Mouse (Mus musculus): ENCODE results near the gene Olfr965. TPM values are rescaled to one million over a fixed set of nuclear protein-coding genes. Genes with fewer than 3 reads are reported as not detected.

Olfr965 gene
- polyA plus RNA-seq, 1 experiment from 2014 or later, result not detected

DNA sequence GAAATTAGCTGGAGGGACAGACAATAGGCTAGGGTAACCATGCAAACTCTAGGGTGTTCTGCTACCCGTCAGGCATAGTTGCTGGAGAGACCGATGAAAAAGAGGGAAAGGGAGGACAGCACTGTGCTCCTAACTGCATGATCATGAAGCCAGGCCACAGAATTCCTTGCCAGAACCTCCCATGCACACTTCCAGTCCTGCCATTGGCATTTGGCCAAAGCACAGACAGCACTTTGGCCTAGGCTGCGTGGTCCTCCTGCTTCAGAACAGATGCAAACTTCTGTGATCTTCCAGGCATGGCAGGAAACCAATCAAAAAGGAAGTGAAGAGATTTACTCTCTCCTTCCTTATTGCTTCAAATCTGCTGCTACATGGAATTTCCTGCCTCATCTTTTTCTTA, 2.2 kb upstream of the Olfr965 start:
- no peaks in the 10 kb centered on the region for H3K9me3 ChIP-seq (ENCODE audit: control insufficient read depth, low read length)
- 35% methylated on average over 3 of the region's 3 CpGs for WGBS
- no peak overlapping the region for H3K27ac ChIP-seq (replicated peaks in 1 of 2; ENCODE audit: control insufficient read depth in 1 of 2, insufficient read depth in 1 of 2, low read depth in 2 of 2, low read length in 2 of 2)
- no peaks in the 10 kb centered on the region for H3K27me3 ChIP-seq (ENCODE audit: control insufficient read depth, insufficient read depth, low read length)
- H3K4me1 ChIP-seq (ENCODE audit: control insufficient read depth in 2 of 2, insufficient read depth in 2 of 2, low read length in 2 of 2), result peaks cover 0 to 3% of the 10 kb centered on the region in 2 experiments; a peak in 1 of 4 replicates
- no peak overlapping the region for H3K4me2 ChIP-seq (ENCODE audit: low read length)
- no peak overlapping the region for H3K4me3 ChIP-seq (ENCODE audit: control insufficient read depth in 1 of 2, insufficient read depth in 1 of 2, low read depth in 1 of 2, low read length in 2 of 2)
- no peak overlapping the region for H3K9ac ChIP-seq (ENCODE audit: low read length)
- ATAC-seq (ENCODE audit: insufficient number of reproducible peaks, insufficient read depth, low FRiP score, low read depth), result peak; percentile 31; the same call in 1 of the 2 replicates
- no peaks in the 10 kb centered on the region for H3K36me3 ChIP-seq (ENCODE audit: control insufficient read depth, insufficient read depth, low read length)

DNA sequence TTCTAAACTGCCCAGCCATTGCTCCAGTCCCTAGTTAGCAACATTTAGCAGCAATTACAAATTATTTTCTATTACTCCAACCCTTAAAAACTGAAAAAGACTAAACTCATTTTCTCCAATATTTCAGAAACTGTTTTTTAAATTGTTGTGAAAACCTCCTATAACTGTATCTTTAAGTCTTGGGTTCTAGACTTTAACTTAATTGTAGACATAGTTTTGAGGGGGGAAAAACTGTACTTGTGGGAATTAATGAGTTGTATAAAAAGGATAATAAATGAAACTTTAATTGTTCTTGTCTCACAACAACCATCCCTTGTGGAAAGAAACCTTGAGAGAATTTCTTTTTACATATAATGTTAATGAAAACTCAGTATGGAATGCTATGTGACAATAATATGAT, 19.5 kb downstream of the Olfr965 start, which contains the start of gene Olfr150:
Gene Olfr150 (plus strand): TSS at position 301 of the 400 bp plus-strand sequence.
- Histone ChIP-seq H3K4me3 (ENCODE audit: control insufficient read depth in 1 of 2, insufficient read depth in 1 of 2, low read depth in 1 of 2, low read length in 2 of 2) (no peak within 1 kb of the TSS), H3K36me3 (ENCODE audit: control insufficient read depth, insufficient read depth, low read length) (no peaks in the 10 kb centered on the region), H3K27ac (replicated peaks in 1 of 2; ENCODE audit: control insufficient read depth in 1 of 2, insufficient read depth in 1 of 2, low read depth in 2 of 2, low read length in 2 of 2) (no peak within 1 kb of the TSS), H3K9ac (ENCODE audit: low read length) (no peak within 1 kb of the TSS), H3K4me2 (ENCODE audit: low read length) (no peak within 1 kb of the TSS), H3K27me3 (ENCODE audit: control insufficient read depth, insufficient read depth, low read length) (no peaks in the 10 kb centered on the region), H3K4me1 (ENCODE audit: control insufficient read depth in 2 of 2, insufficient read depth in 2 of 2, low read length in 2 of 2) (no peaks in the 10 kb centered on the region), H3K9me3 (ENCODE audit: control insufficient read depth, low read length) (no peaks in the 10 kb centered on the region)
- ATAC-seq (ENCODE audit: insufficient number of reproducible peaks, insufficient read depth, low FRiP score, low read depth), result no peak

DNA sequence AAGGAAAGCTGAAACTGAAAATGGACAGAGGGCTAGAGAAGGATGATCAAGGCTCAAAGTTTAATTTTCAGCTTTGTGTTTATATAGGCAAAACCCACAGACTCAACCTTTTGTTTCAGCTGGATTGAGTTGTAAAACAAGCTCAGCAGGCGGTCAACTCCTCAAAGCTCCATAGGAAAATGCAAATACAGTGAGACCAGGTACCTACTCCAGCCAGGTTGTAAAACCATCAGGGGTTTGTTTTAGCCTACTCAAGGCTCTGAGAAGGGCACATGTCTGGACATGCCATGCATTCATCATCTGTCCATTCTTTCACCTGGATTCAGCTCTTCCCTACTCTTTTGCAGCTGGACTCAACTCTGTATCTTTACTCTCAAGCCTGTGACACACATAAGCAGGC, 29.6 kb downstream of the Olfr965 start:
- H3K4me3 ChIP-seq (ENCODE audit: control insufficient read depth in 1 of 2, insufficient read depth in 1 of 2, low read depth in 1 of 2, low read length in 2 of 2), result no peak overlapping the region
- H3K27ac ChIP-seq (replicated peaks in 1 of 2; ENCODE audit: control insufficient read depth in 1 of 2, insufficient read depth in 1 of 2, low read depth in 2 of 2, low read length in 2 of 2), result no peak overlapping the region
- H3K27me3 ChIP-seq (ENCODE audit: control insufficient read depth, insufficient read depth, low read length), result no peaks in the 10 kb centered on the region
- H3K9me3 ChIP-seq (ENCODE audit: control insufficient read depth, low read length), result no peaks in the 10 kb centered on the region; the same call in 1 of the 2 replicates
- no peak overlapping the region for H3K9ac ChIP-seq (ENCODE audit: low read length)
- no peaks in the 10 kb centered on the region for H3K36me3 ChIP-seq (ENCODE audit: control insufficient read depth, insufficient read depth, low read length)
- H3K4me1 ChIP-seq (ENCODE audit: control insufficient read depth in 2 of 2, insufficient read depth in 2 of 2, low read length in 2 of 2), result no peaks in the 10 kb centered on the region
- 88% methylated on average over 1 of the region's 1 CpGs for WGBS
- no peak overlapping the region for H3K4me2 ChIP-seq (ENCODE audit: low read length)
- ATAC-seq (ENCODE audit: insufficient number of reproducible peaks, insufficient read depth, low FRiP score, low read depth), result no peak

DNA sequence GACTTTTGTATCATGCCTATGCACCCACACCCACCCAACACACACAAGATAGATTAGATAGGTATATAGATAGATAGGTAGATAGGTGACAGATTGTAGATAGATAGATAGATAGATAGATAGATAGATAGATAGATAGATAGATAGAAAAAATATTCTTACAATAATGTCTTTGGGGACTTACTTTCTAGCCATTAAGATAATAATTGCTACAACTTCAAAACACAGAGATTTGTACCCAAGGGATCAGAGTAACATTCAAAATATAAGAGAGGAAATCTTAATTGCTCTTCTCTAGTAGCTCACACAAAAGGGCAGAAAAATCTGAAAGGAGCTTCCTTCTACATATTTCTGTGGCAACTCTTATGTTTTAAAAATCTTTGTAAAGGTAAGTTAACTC, 34.8 kb downstream of the Olfr965 start, which contains the start of gene Olfr967:
Gene Olfr967 (plus strand): TSS at position 301 of the 400 bp plus-strand sequence.
- no peak within 1 kb of the TSS for H3K4me2 ChIP-seq (ENCODE audit: low read length)
- no peak within 1 kb of the TSS for H3K9ac ChIP-seq (ENCODE audit: low read length)
- H3K27ac ChIP-seq (replicated peaks in 1 of 2; ENCODE audit: control insufficient read depth in 1 of 2, insufficient read depth in 1 of 2, low read depth in 2 of 2, low read length in 2 of 2), result no peak within 1 kb of the TSS
- H3K9me3 ChIP-seq (ENCODE audit: control insufficient read depth, low read length), result no peaks in the 10 kb centered on the region; the same call in 1 of the 2 replicates
- H3K36me3 ChIP-seq (ENCODE audit: control insufficient read depth, insufficient read depth, low read length), result no peaks in the 10 kb centered on the region
- no peak within 1 kb of the TSS for H3K4me3 ChIP-seq (ENCODE audit: control insufficient read depth in 1 of 2, insufficient read depth in 1 of 2, low read depth in 1 of 2, low read length in 2 of 2)
- ATAC-seq (ENCODE audit: insufficient number of reproducible peaks, insufficient read depth, low FRiP score, low read depth), result no peak
- H3K27me3 ChIP-seq (ENCODE audit: control insufficient read depth, insufficient read depth, low read length), result no peaks in the 10 kb centered on the region
- no peaks in the 10 kb centered on the region for H3K4me1 ChIP-seq (ENCODE audit: control insufficient read depth in 2 of 2, insufficient read depth in 2 of 2, low read length in 2 of 2)

DNA sequence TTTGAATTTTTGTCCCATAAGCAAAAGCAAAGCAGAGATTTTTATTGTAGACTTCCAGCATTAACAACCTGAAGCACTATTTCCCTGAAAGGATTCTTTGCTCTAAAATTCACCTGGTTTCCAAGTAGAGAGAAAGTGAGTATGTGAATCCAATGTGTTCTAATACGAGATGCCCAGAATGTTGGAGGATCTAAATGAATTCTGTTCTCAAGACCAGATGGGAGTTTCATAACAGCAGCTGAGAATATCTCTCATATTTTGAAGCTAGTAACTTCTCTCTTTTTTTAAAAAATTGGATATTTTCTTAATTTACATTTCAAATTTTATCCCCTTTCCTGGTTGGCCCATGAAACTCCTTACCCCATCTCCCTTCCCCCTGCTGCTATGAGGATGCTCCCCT, 35.3 kb downstream of the Olfr965 start:
- ATAC-seq (ENCODE audit: insufficient number of reproducible peaks, insufficient read depth, low FRiP score, low read depth), result no peak
- Histone ChIP-seq H3K36me3 (ENCODE audit: control insufficient read depth, insufficient read depth, low read length) (no peaks in the 10 kb centered on the region), H3K9ac (ENCODE audit: low read length) (no peak overlapping the region), H3K4me2 (ENCODE audit: low read length) (no peak overlapping the region), H3K27me3 (ENCODE audit: control insufficient read depth, insufficient read depth, low read length) (no peaks in the 10 kb centered on the region), H3K27ac (replicated peaks in 1 of 2; ENCODE audit: control insufficient read depth in 1 of 2, insufficient read depth in 1 of 2, low read depth in 2 of 2, low read length in 2 of 2) (no peak overlapping the region), H3K9me3 (ENCODE audit: control insufficient read depth, low read length) (no peaks in the 10 kb centered on the region; the same call in 1 of the 2 replicates), H3K4me1 (ENCODE audit: control insufficient read depth in 2 of 2, insufficient read depth in 2 of 2, low read length in 2 of 2) (no peaks in the 10 kb centered on the region), H3K4me3 (ENCODE audit: control insufficient read depth in 1 of 2, insufficient read depth in 1 of 2, low read depth in 1 of 2, low read length in 2 of 2) (no peak overlapping the region)
- 80% methylated on average over 1 of the region's 1 CpGs for WGBS

Other genes with a start within 250 kb of the Olfr965 start
- gene Olfr955, start 239.4 kb upstream of the Olfr965 start, polyA plus RNA-seq (2014; fragmentation: Nextera tagmentation; extraction: Ambion mirVana), result not detected in 2 replicates
- not detected in 2 replicates for gene Olfr44, start 217.4 kb upstream of the Olfr965 start, polyA plus RNA-seq (2014; fragmentation: Nextera tagmentation; extraction: Ambion mirVana)
- gene Olfr957, start 195.5 kb upstream of the Olfr965 start, polyA plus RNA-seq (2014; fragmentation: Nextera tagmentation; extraction: Ambion mirVana), result not detected in 2 replicates
- gene Olfr958, start 157.3 kb upstream of the Olfr965 start, polyA plus RNA-seq (2014; fragmentation: Nextera tagmentation; extraction: Ambion mirVana), result not detected in 2 replicates
- not detected in 2 replicates for gene Olfr959, start 135.8 kb upstream of the Olfr965 start, polyA plus RNA-seq (2014; fragmentation: Nextera tagmentation; extraction: Ambion mirVana)
- gene AW551984, start 107.0 kb upstream of the Olfr965 start, polyA plus RNA-seq (2014; fragmentation: Nextera tagmentation; extraction: Ambion mirVana), result 9.2 and 9.6 TPM in 2 replicates
- not detected in 2 replicates for gene Olfr148, start 100.7 kb upstream of the Olfr965 start, polyA plus RNA-seq (2014; fragmentation: Nextera tagmentation; extraction: Ambion mirVana)
- gene Olfr960, start 90.0 kb upstream of the Olfr965 start, polyA plus RNA-seq (2014; fragmentation: Nextera tagmentation; extraction: Ambion mirVana), result not detected in 2 replicates
- not detected in 2 replicates for gene Olfr961, start 66.3 kb upstream of the Olfr965 start, polyA plus RNA-seq (2014; fragmentation: Nextera tagmentation; extraction: Ambion mirVana)
- not detected in 2 replicates for gene Olfr963, start 44.1 kb upstream of the Olfr965 start, polyA plus RNA-seq (2014; fragmentation: Nextera tagmentation; extraction: Ambion mirVana)
- not detected in 2 replicates for gene Olfr149, start 4.2 kb upstream of the Olfr965 start, polyA plus RNA-seq (2014; fragmentation: Nextera tagmentation; extraction: Ambion mirVana)
- gene Olfr150, start 19.6 kb downstream of the Olfr965 start, polyA plus RNA-seq (2014; fragmentation: Nextera tagmentation; extraction: Ambion mirVana), result not detected in 2 replicates
- not detected in 2 replicates for gene Olfr967, start 34.9 kb downstream of the Olfr965 start, polyA plus RNA-seq (2014; fragmentation: Nextera tagmentation; extraction: Ambion mirVana)
- not detected in 2 replicates for gene Olfr968, start 71.9 kb downstream of the Olfr965 start, polyA plus RNA-seq (2014; fragmentation: Nextera tagmentation; extraction: Ambion mirVana)
- gene Olfr969, start 79.6 kb downstream of the Olfr965 start, polyA plus RNA-seq (2014; fragmentation: Nextera tagmentation; extraction: Ambion mirVana), result not detected in 2 replicates
- not detected in 2 replicates for gene Olfr970, start 97.5 kb downstream of the Olfr965 start, polyA plus RNA-seq (2014; fragmentation: Nextera tagmentation; extraction: Ambion mirVana)
- not detected in 2 replicates for gene Olfr971, start 125.5 kb downstream of the Olfr965 start, polyA plus RNA-seq (2014; fragmentation: Nextera tagmentation; extraction: Ambion mirVana)
- not detected in 2 replicates for gene Olfr972, start 155.1 kb downstream of the Olfr965 start, polyA plus RNA-seq (2014; fragmentation: Nextera tagmentation; extraction: Ambion mirVana)
- gene Olfr229, start 196.0 kb downstream of the Olfr965 start, polyA plus RNA-seq (2014; fragmentation: Nextera tagmentation; extraction: Ambion mirVana), result not detected in 2 replicates
- gene Olfr974, start 226.1 kb downstream of the Olfr965 start, polyA plus RNA-seq (2014; fragmentation: Nextera tagmentation; extraction: Ambion mirVana), result not detected in 2 replicates
- not detected in 2 replicates for gene Olfr975, start 240.7 kb downstream of the Olfr965 start, polyA plus RNA-seq (2014; fragmentation: Nextera tagmentation; extraction: Ambion mirVana)
- not detected in 2 replicates for gene Olfr976, start 249.8 kb downstream of the Olfr965 start, polyA plus RNA-seq (2014; fragmentation: Nextera tagmentation; extraction: Ambion mirVana)